Mouse (Mus musculus) heart, postnatal 4 days (tissue): ENCODE measurements around the gene Mob3a. TPM values are rescaled to one million over a fixed set of nuclear protein-coding genes. Genes with fewer than 3 reads are reported as not detected.
"Not testable (repeated sequence)": the region's sequence is repeated elsewhere in the genome, so short reads cannot be mapped to it uniquely, and the experiment has no call there.

ENCODE experiments used
- DNase-seq: peaks from one replicate; pipeline ENCODE4 v3.0.0; 2021
- total RNA-seq, 2 experiments: library from RNA; stranded (reverse); gene quantifications; 2 replicates each; pipeline ENCODE4 v1.2.3; 2021

Gene Mob3a
- total RNA-seq, 2 experiments from 2014 or later, result 12.5 to 13.0 TPM

- peak; percentile 69 for DNase-seq
These were observed 40.6 kb downstream of the Mob3a start for GRCm38 (mm10) chr10:80661149-80661548.

DNA sequence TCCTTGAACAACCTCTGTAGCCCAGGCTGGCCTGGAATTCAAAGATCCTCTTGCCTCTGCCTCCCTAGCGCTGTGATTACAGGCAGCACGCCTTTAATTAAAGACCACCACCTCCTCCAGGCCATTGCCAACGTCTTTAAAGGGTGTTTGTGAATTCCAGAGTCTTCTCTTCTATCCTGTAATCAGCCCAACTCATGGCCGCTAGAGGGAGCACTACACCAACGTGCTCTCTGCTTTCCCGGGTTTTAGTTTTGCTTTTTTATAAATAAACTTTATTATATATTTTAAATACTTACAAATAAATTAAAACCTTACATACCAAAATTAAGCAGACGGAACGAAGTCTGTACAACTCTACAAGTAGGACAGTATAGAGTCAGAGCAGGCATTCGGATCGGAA is 42.6 kb downstream of the Mob3a start:
- peak; percentile 87 for DNase-seq

DNA sequence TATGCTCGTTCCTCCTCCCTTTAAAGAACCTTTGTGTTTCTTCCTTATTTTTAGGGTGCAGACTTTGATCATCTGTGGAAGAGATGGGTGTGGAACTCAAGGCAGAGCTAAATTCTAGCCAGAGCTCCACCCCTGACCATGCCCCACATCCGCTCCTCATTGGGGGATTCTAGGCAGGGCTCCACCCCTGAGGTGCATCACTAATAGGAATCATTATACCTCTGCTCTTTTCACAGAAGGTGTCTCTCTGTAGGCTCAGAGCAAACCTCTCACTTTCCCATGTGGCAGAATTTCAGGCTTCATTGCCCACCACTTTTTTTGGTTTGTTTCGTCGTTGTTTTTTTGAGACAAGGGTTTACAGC is 43.0 kb downstream of the Mob3a start:
- no peak for DNase-seq

DNA sequence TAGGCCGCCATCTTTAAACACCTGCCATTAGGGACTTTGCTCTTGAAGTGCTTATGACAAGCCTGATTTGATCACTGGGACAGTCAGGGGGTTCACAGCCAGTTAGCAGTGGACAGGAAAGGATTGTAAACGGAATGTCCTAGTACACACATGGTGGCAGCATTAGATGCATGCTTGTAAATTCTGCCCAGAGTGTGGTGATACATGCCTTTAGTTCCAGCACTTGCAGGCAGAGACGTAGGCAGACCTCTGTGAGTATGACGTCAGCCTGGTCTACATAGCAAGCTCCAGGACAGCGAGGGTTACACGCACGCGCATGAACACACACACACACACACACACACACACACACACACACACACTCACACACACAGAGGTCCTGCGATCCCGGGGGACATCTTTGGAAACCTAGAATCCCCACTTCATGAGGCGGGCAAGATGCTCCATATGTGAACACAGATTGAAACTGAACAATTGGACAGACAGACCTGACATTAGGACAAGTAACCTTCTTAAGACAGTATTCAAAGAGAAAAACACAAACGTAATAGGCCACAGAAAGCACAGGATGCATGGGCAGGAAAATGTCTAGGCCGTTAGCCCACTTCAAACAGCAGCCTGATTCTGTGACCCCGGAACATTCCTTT is 43.5 kb downstream of the Mob3a start:
- DNase-seq, result no peak

- no peak for DNase-seq
These were observed 44.7 kb downstream of the Mob3a start, which contains the start of gene Btbd2 for GRCm38 (mm10) chr10:80656863-80657623. Gene Btbd2 (minus strand): TSS chr10:80657071.

DNA sequence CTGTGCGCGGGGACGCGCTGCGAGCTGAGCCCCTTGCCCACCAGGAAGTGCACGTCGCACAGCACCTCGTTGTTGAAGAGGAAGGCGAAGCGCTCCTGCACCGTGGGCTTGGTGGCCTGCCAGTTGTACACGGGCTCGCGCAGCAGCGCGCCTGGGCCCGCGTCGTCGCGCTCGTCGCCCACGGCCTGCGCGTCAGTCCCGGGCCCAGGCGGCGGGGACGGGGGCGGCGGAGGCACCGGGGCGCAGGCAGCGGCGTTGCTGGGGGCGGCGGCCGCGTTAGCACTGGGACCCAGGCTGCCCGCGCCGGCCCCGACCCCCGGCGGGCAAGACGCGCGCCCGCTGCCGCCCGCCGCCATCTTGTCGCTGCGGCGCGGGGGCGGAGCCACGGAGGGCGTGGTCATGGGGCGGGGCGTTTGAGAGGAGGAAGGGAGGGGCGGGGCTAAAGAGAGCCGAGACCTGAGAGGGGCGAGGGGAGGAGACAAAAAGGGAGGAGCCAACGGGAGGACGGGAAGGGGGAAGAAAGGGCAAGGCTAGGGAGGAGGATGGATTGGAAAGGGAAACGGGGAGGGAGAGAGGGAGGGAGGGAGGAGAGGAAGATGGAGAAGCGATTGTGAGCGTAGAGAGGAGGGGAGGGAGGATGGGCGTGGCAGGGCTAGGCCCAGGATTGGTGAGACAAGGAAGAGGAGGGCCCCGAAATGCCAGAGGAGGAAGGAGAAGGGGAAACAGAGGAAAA is 45.5 kb downstream of the Mob3a start:
- peak; percentile 98 for DNase-seq

- no peak for DNase-seq
These were observed 46.2 kb downstream of the Mob3a start for GRCm38 (mm10) chr10:80655406-80656129.

DNA sequence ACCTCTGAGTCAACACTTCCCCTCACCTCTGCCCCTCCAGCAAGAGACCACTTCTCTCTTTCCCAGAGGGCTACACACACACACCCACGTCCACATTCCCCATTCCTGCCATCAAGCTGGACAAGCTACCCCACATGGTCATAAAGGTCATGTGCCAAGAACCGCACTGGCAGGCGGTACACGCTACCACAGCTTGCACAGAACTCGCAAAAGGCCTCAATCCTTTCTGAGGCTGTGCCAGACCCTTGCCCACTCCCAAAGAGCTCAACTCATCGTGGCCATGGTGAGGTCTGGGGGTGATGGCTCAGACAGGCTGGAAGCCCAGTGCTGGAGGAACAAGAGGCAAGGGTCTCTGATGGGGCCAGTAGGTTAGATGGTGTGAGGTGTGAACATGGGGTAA is 46.9 kb downstream of the Mob3a start:
- no peak for DNase-seq

DNA sequence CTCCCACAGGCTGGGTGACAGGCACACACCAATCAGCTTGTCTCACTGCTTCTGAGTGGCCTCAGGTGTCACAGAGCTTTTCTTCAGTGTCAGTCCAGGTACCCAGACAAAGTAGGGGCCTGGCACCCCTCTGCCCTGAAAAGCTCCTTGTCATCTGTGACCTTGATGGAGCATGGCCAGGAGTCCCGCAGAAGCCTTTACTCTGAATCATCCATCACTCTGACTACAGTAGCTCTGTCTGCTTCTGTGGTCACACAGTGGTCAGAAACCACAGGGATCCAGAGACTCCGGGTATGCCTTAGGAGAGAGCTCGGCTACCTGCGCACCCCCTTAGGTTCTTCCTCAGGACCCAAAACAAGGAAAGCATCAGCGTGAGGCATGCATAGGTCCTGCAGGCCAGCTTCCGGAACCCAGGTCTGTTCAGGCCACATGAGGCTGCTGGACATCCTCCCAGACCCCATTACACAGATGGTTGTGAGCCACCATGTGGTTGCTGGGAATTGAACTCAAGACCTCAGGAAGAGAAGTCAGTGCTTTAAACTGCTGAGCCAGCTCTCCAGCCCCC is 48.5 kb downstream of the Mob3a start:
- no peak for DNase-seq

DNA sequence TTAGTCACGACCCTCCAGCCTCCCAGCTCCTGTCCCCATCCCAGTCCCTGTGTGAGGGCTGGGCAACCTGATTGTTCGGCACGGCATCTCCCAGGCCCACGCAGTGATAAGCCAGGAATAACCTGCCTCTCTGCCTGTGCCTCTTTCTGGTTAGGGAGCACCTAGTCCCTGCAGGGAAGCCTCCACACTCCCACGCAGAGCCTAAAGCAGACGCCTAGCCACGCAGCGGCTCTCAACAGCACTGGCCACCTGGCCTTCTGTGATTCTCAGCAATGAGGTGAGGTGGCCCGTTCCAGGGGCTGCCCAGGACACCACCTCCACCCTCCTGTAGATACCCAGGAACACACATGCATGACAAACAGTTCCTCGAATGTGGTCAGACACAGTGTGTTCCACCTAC is 51.4 kb downstream of the Mob3a start:
- no peak for DNase-seq

- DNase-seq, result not testable (repeated sequence)
These were observed 51.9 kb downstream of the Mob3a start for GRCm38 (mm10) chr10:80649910-80650309.

DNA sequence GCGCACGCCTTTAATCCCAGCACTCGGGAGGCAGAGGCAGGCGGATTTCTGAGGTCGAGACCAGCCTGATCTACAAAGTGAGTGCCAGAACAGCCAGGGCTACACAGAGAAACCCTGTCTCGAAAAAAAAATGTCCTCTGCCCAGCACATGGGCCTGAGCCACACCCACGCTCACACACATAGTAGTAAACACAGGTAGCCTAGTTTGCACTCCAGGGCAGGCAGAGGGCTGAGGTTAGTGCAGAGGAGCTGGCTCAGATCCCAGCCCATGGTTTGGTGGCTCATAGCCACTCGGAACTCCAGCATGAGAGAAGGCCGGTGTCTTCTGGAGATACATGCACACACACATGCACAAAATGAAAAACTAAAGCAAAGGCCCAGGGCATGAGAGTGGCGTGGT is 54.8 kb downstream of the Mob3a start:
- DNase-seq, result no peak

DNA sequence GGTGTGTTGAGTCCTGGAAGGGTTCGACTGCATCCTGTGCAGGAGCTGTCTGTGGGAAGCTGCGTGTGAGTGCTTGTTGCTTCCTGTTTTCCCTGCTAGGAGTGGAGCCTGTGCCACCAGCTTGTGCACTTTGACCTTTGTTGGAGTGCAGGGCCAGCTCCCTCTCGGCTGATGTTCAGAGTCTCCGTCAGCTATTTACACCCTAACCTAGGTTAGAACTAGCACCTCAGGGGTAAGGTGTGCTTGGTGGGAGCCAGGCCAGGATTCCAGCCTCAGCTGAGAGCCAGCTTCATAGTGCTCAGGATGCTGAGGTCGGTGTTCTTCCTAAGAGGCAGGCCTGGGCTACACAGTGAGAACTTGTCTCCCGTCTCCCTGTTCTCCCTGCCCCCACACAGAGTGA is 66.4 kb downstream of the Mob3a start:
- DNase-seq, result no peak

Other genes starting within 250 kb of the Mob3a start
- gene Onecut3, start 207.1 kb downstream of the Mob3a start, total RNA-seq, result under 1 TPM in 1 of 2 experiments, not detected in 1; 0.05 TPM
- not detected for gene Atp8b3, start 162.9 kb downstream of the Mob3a start, total RNA-seq
- gene Rexo1, start 140.4 kb downstream of the Mob3a start, total RNA-seq, result 10 to 100 TPM; 22.4 to 26.2 TPM
- 10 to 100 TPM in 1 of 2 experiments, 1 to 10 TPM in 1; 9.6 to 10.4 TPM for gene Klf16, start 124.7 kb downstream of the Mob3a start, total RNA-seq
- 10 to 100 TPM; 93.6 to 95.0 TPM for gene Abhd17a, start 111.6 kb downstream of the Mob3a start, total RNA-seq
- 10 to 100 TPM; 27.0 to 30.4 TPM for gene Scamp4, start 99.1 kb downstream of the Mob3a start, total RNA-seq
- 1 to 10 TPM; 2.6 to 2.9 TPM for gene Adat3, start 99.1 kb downstream of the Mob3a start, total RNA-seq
- gene Gm49322, start 96.0 kb downstream of the Mob3a start, total RNA-seq, result 1 to 10 TPM in 1 of 2 experiments, under 1 TPM in 1; 0.79 to 1.2 TPM
- 100 to 1,000 TPM; 142 to 162 TPM for gene Csnk1g2, start 79.1 kb downstream of the Mob3a start, total RNA-seq
- 10 to 100 TPM; 42.2 to 42.4 TPM for gene Btbd2, start 44.9 kb downstream of the Mob3a start, total RNA-seq
- 100 to 1,000 TPM; 105 TPM for gene Mknk2, start 23.9 kb downstream of the Mob3a start, total RNA-seq
- 1 to 10 TPM; 3.2 to 4.6 TPM for gene Izumo4, start 207 bp upstream of the Mob3a start, total RNA-seq
- 10 to 100 TPM; 47.8 to 53.8 TPM for gene Ap3d1, start 40.3 kb upstream of the Mob3a start, total RNA-seq
- 10 to 100 TPM; 75.6 to 76.8 TPM for gene Dot1l, start 53.2 kb upstream of the Mob3a start, total RNA-seq
- 10 to 100 TPM; 46.0 to 51.7 TPM for gene Sf3a2, start 96.2 kb upstream of the Mob3a start, total RNA-seq
- gene Plekhj1, start 96.6 kb upstream of the Mob3a start, total RNA-seq, result 10 to 100 TPM; 36.2 to 37.1 TPM
- gene Amh, start 103.3 kb upstream of the Mob3a start, total RNA-seq, result 1 to 10 TPM in 1 of 2 experiments, under 1 TPM in 1; 0.61 to 1.0 TPM
- gene Jsrp1, start 111.5 kb upstream of the Mob3a start, total RNA-seq, result 1 to 10 TPM in 1 of 2 experiments, under 1 TPM in 1; 0.62 to 1.6 TPM
- gene Oaz1, start 124.7 kb upstream of the Mob3a start, total RNA-seq, result 1,000 to 10,000 TPM; 1,002 to 1,049 TPM
- gene Lingo3, start 142.1 kb upstream of the Mob3a start, total RNA-seq, result 1 to 10 TPM; 1.8 to 2.5 TPM
- 10 to 100 TPM; 29.9 to 35.0 TPM for gene Lsm7, start 153.2 kb upstream of the Mob3a start, total RNA-seq
- 10 to 100 TPM; 23.4 to 24.8 TPM for gene Sppl2b, start 153.3 kb upstream of the Mob3a start, total RNA-seq
- gene Tmprss9, start 169.9 kb upstream of the Mob3a start, total RNA-seq, result not detected
- gene Timm13, start 199.0 kb upstream of the Mob3a start, total RNA-seq, result 100 to 1,000 TPM; 162 to 169 TPM
- 10 to 100 TPM; 15.5 to 17.2 TPM for gene Lmnb2, start 216.3 kb upstream of the Mob3a start, total RNA-seq
- 1 to 10 TPM; 6.4 to 9.5 TPM for gene Gadd45b, start 228.1 kb upstream of the Mob3a start, total RNA-seq